Mouse (Mus musculus): ENCODE measurements around the gene Frmd8. TPM values are rescaled to one million over a fixed set of nuclear protein-coding genes. Genes with fewer than 3 reads are reported as not detected.

Frmd8 gene
- total RNA-seq, 2 experiments from 2014 or later = 10.7 to 12.4 TPM

GRCm38 (mm10) chr19:5842785-5843730, 32.0 kb downstream of the Frmd8 start:
- DNase-seq (ENCODE audit: extremely low spot score in 1 of 2, low spot score in 2 of 2) = no peak
- intact Hi-C loops (cut with DNase I) = no loop called here

GRCm38 (mm10) chr19:5841999-5842784, 32.9 kb downstream of the Frmd8 start:
- intact Hi-C loops (cut with DNase I) = no loop called here
- DNase-seq (ENCODE audit: extremely low spot score in 1 of 2, low spot score in 2 of 2) = no peak

- DNase-seq (ENCODE audit: extremely low spot score in 1 of 2, low spot score in 2 of 2) = no peak
- intact Hi-C loops (cut with DNase I) = no loop called here
These were observed 33.6 kb downstream of the Frmd8 start for GRCm38 (mm10) chr19:5841389-5841946.

- intact Hi-C loops (cut with DNase I) = no loop called here
- DNase-seq (ENCODE audit: extremely low spot score in 1 of 2, low spot score in 2 of 2) = no peak
These were observed 34.1 kb downstream of the Frmd8 start for GRCm38 (mm10) chr19:5840890-5841388.

- intact Hi-C loops (cut with DNase I) = no loop called here
- DNase-seq (ENCODE audit: extremely low spot score in 1 of 2, low spot score in 2 of 2) = no peak
These were observed 34.8 kb downstream of the Frmd8 start for GRCm38 (mm10) chr19:5840086-5840889.

GRCm38 (mm10) chr19:5839317-5840085, 35.6 kb downstream of the Frmd8 start:
- no peak for DNase-seq (ENCODE audit: extremely low spot score in 1 of 2, low spot score in 2 of 2)
- intact Hi-C loops (cut with DNase I) = no loop called here

- no peak for DNase-seq (ENCODE audit: extremely low spot score in 1 of 2, low spot score in 2 of 2)
- intact Hi-C loops (cut with DNase I) = no loop called here
These were observed 36.2 kb downstream of the Frmd8 start for GRCm38 (mm10) chr19:5838892-5839165.

- no peak for DNase-seq (ENCODE audit: extremely low spot score in 1 of 2, low spot score in 2 of 2)
- intact Hi-C loops (cut with DNase I) = no loop called here
These were observed 36.8 kb downstream of the Frmd8 start for GRCm38 (mm10) chr19:5838136-5838891.

GRCm38 (mm10) chr19:5837606-5838005, 37.5 kb downstream of the Frmd8 start:
- intact Hi-C loops (cut with DNase I) = no loop called here
- DNase-seq (ENCODE audit: extremely low spot score in 1 of 2, low spot score in 2 of 2) = no peak

GRCm38 (mm10) chr19:5836941-5837572, 38.0 kb downstream of the Frmd8 start:
- intact Hi-C loops (cut with DNase I) = no loop called here
- DNase-seq (ENCODE audit: extremely low spot score in 1 of 2, low spot score in 2 of 2) = no peak

GRCm38 (mm10) chr19:5835922-5836430, 39.1 kb downstream of the Frmd8 start:
- intact Hi-C loops (cut with DNase I) = no loop called here
- DNase-seq (ENCODE audit: extremely low spot score in 1 of 2, low spot score in 2 of 2) = no peak

- intact Hi-C loops (cut with DNase I) = no loop called here
- DNase-seq (ENCODE audit: extremely low spot score in 1 of 2, low spot score in 2 of 2) = no peak
These were observed 39.8 kb downstream of the Frmd8 start for GRCm38 (mm10) chr19:5835054-5835921.

GRCm38 (mm10) chr19:5834260-5834925, 40.7 kb downstream of the Frmd8 start:
- intact Hi-C loops (cut with DNase I) = no loop called here
- no peak for DNase-seq (ENCODE audit: extremely low spot score in 1 of 2, low spot score in 2 of 2)

- DNase-seq (ENCODE audit: extremely low spot score in 1 of 2, low spot score in 2 of 2) = no peak
- intact Hi-C loops (cut with DNase I) = no loop called here
These were observed 41.6 kb downstream of the Frmd8 start for GRCm38 (mm10) chr19:5833287-5834100.

- no peak for DNase-seq (ENCODE audit: extremely low spot score in 1 of 2, low spot score in 2 of 2)
- intact Hi-C loops (cut with DNase I) = no loop called here
These were observed 42.7 kb downstream of the Frmd8 start for GRCm38 (mm10) chr19:5832326-5832725.

Data from left cerebral cortex, postnatal 10 days (tissue).